Mouse (Mus musculus): Measurements from ENCODE around the gene Prr12.

- TF ChIP-seq MAFK (IDR thresholded peaks at IDR 0.05; ENCODE audit: insufficient read depth, low read depth, low read length): no peak
- TF ChIP-seq ZNF384 (IDR thresholded peaks at IDR 0.05; ENCODE audit: low read depth, low read length): no peak
- TF ChIP-seq ZC3H11A (IDR thresholded peaks at IDR 0.05; ENCODE audit: borderline replicate concordance, low read depth, low read length): no peak
- no peak for TF ChIP-seq CHD2 (IDR thresholded peaks at IDR 0.05; ENCODE audit: low read depth, low read length)
Measured at GRCm38 (mm10) chr7:44986879-44987718, 65.6 kb downstream of the Prr12 start.

All from ES-E14 (cell line).